Mouse (Mus musculus) MEL (cell line): ENCODE data around the gene Gpr3. TPM values are rescaled to one million over a fixed set of nuclear protein-coding genes. Genes with fewer than 3 reads are reported as not detected.

Experiments used
- DNase-seq: peaks from one replicate; pipeline ENCODE4 v3.0.0; 2011; ENCODE audit warnings: low read depth, low spot score
- H3K27ac ChIP-seq: 2 replicates; pipeline ENCODE4 v1.5.1; 2012; ENCODE audit warnings: low read depth, mild to moderate bottlenecking, control low read depth, low read length, moderate library complexity; ENCODE audit not compliant: control insufficient read depth
- H3K27me3 ChIP-seq, 2 experiments: fragments of 150-350 bp in 1 of 2; sonication (generic) in 1 of 2; 2 replicates each; pipeline ENCODE4 v1.6.1; 2012; ENCODE audit warnings: low read length in 2 of 2, mild to moderate bottlenecking in 2 of 2, improper control_type of control experiment in 1 of 2, moderate library complexity in 1 of 2; ENCODE audit not compliant: insufficient read depth in 2 of 2, control insufficient read depth in 1 of 2
- H3K36me3 ChIP-seq, 2 experiments: 2 replicates each; pipeline ENCODE4 v1.6.1; 2012 to 2014; ENCODE audit warnings: low read length in 2 of 2, improper control_type of control experiment in 1 of 2, inconsistent platforms in 1 of 2, mild to moderate bottlenecking in 1 of 2; ENCODE audit not compliant: insufficient read depth in 2 of 2, control insufficient read depth in 1 of 2
- H3K4me1 ChIP-seq, 2 experiments: fragments of 150-350 bp in 1 of 2; sonication (generic) in 1 of 2; 2 replicates each; pipeline ENCODE4 v1.6.1; 2012; ENCODE audit warnings: low read length in 2 of 2, improper control_type of control experiment in 1 of 2, mild to moderate bottlenecking in 1 of 2; ENCODE audit not compliant: insufficient read depth in 2 of 2, control insufficient read depth in 1 of 2
- H3K4me3 ChIP-seq, 2 experiments: fragments of 150-350 bp in 1 of 2; sonication (generic) in 1 of 2; 2 replicates each; pipeline ENCODE4 v1.5.1; 2012; ENCODE audit warnings: low read depth in 2 of 2, low read length in 2 of 2, mild to moderate bottlenecking in 2 of 2, moderate library complexity in 2 of 2, control low read depth in 1 of 2, improper control_type of control experiment in 1 of 2; ENCODE audit not compliant: control insufficient read depth in 1 of 2, insufficient read depth in 1 of 2
- H3K79me2 ChIP-seq: 2 replicates; pipeline ENCODE4 v1.6.1; 2012; ENCODE audit warnings: mild to moderate bottlenecking, low read length, moderate library complexity; ENCODE audit not compliant: control insufficient read depth, poor library complexity, insufficient read depth
- H3K9ac ChIP-seq: 2 replicates; pipeline ENCODE4 v1.6.1; 2012; ENCODE audit warnings: low read depth, mild to moderate bottlenecking, control low read depth, low read length, moderate library complexity; ENCODE audit not compliant: control insufficient read depth, poor library complexity, severe bottlenecking
- H3K9me3 ChIP-seq: fragments of 150-350 bp; sonication (generic); replicated peaks from 2 replicates; pipeline ENCODE4 v1.6.1; 2012; ENCODE audit warnings: mild to moderate bottlenecking, low read length, improper control_type of control experiment, moderate library complexity; ENCODE audit not compliant: insufficient read depth
- BHLHE40 ChIP-seq: IDR thresholded peaks from 2 replicates; pipeline ENCODE4 v1.6.1; 2012; ENCODE audit warnings: low read depth, mild to moderate bottlenecking, inconsistent platforms, low read length, improper control_type of control experiment, borderline replicate concordance
- EP300 ChIP-seq, 2 experiments: IDR thresholded peaks; 2 replicates each; pipeline ENCODE4 v1.6.1; 2011; ENCODE audit warnings: improper control_type of control experiment in 2 of 2, low read length in 2 of 2, low read depth in 1 of 2, mild to moderate bottlenecking in 1 of 2
- GABPA ChIP-seq: IDR thresholded peaks from 2 replicates; pipeline ENCODE4 v1.6.1; 2012; ENCODE audit warnings: low read depth, mild to moderate bottlenecking, inconsistent platforms, low read length, improper control_type of control experiment, moderate library complexity
- GATA1 ChIP-seq: IDR thresholded peaks from 2 replicates; pipeline ENCODE4 v1.6.1; 2011; ENCODE audit warnings: low read depth, low read length, improper control_type of control experiment
- HCFC1 ChIP-seq: IDR thresholded peaks from 2 replicates; pipeline ENCODE4 v1.6.1; 2012; ENCODE audit warnings: low read depth, mild to moderate bottlenecking, inconsistent platforms, low read length, improper control_type of control experiment, moderate library complexity
- JUND ChIP-seq: IDR thresholded peaks from 2 replicates; pipeline ENCODE4 v1.6.1; 2011; ENCODE audit warnings: low read depth, mild to moderate bottlenecking, improper control_type of control experiment, low read length
- KAT2A ChIP-seq: conservative IDR thresholded peaks from 2 replicates; pipeline ENCODE4 v1.6.1; 2012; ENCODE audit warnings: low read depth, low read length, improper control_type of control experiment, inconsistent platforms
- MAX ChIP-seq: IDR thresholded peaks from 2 replicates; pipeline ENCODE4 v1.6.1; 2011; ENCODE audit warnings: low read length, improper control_type of control experiment
- MAZ ChIP-seq: IDR thresholded peaks from 2 replicates; pipeline ENCODE4 v1.6.1; 2012; ENCODE audit warnings: low read depth, mild to moderate bottlenecking, inconsistent platforms, low read length, improper control_type of control experiment
- MEF2A ChIP-seq: IDR thresholded peaks from 2 replicates; pipeline ENCODE4 v1.6.1; 2014; ENCODE audit warnings: low read depth, mild to moderate bottlenecking, inconsistent platforms, low read length, improper control_type of control experiment; ENCODE audit not compliant: poor library complexity, insufficient replicate concordance, severe bottlenecking; ENCODE audit errors: extremely low read depth
- MXI1 ChIP-seq: IDR thresholded peaks from 2 replicates; pipeline ENCODE4 v1.6.1; 2011; ENCODE audit warnings: mild to moderate bottlenecking, low read depth, low read length, improper control_type of control experiment
- MYB ChIP-seq: IDR thresholded peaks from 2 replicates; pipeline ENCODE4 v1.6.1; 2011; ENCODE audit warnings: mild to moderate bottlenecking, low read depth, low read length, improper control_type of control experiment
- NRF1 ChIP-seq: IDR thresholded peaks from 2 replicates; pipeline ENCODE4 v1.6.1; 2014; ENCODE audit warnings: low read depth, mild to moderate bottlenecking, inconsistent platforms, low read length, improper control_type of control experiment, moderate library complexity; ENCODE audit not compliant: poor library complexity, insufficient read depth, severe bottlenecking
- RCOR1 ChIP-seq: IDR thresholded peaks from 2 replicates; pipeline ENCODE4 v1.6.1; 2012; ENCODE audit warnings: low read depth, mild to moderate bottlenecking, inconsistent platforms, low read length, improper control_type of control experiment
- SMC3 ChIP-seq: IDR thresholded peaks from 2 replicates; pipeline ENCODE4 v1.6.1; 2011; ENCODE audit warnings: low read depth, low read length, improper control_type of control experiment
- TAL1 ChIP-seq: IDR thresholded peaks from 2 replicates; pipeline ENCODE4 v1.6.1; 2012; ENCODE audit warnings: mild to moderate bottlenecking, inconsistent platforms, low read length, moderate library complexity, mixed read lengths
- TCF12 ChIP-seq: IDR thresholded peaks from 2 replicates; pipeline ENCODE4 v1.6.1; 2014; ENCODE audit warnings: low read depth, mild to moderate bottlenecking, inconsistent platforms, low read length, improper control_type of control experiment, moderate library complexity
- UBTF ChIP-seq: IDR thresholded peaks from 2 replicates; pipeline ENCODE4 v1.6.1; 2012; ENCODE audit warnings: low read depth, mild to moderate bottlenecking, inconsistent platforms, low read length, improper control_type of control experiment, moderate library complexity, borderline replicate concordance; ENCODE audit not compliant: insufficient read depth
- USF1 ChIP-seq: IDR thresholded peaks from 2 replicates; pipeline ENCODE4 v1.6.1; 2014; ENCODE audit warnings: low read depth, mild to moderate bottlenecking, inconsistent platforms, low read length, improper control_type of control experiment, moderate library complexity
- ZMIZ1 ChIP-seq: IDR thresholded peaks from 2 replicates; pipeline ENCODE4 v1.6.1; 2012; ENCODE audit warnings: low read depth, mild to moderate bottlenecking, inconsistent platforms, low read length, improper control_type of control experiment, moderate library complexity
- ZNF384 ChIP-seq: IDR thresholded peaks from 2 replicates; pipeline ENCODE4 v1.6.1; 2012; ENCODE audit warnings: low read depth, mild to moderate bottlenecking, inconsistent platforms, low read length, improper control_type of control experiment
- polyA plus RNA-seq, 2 experiments: library from polyadenylated mRNA; stranded (reverse) in 1 of 2; unstranded in 1 of 2; fragments of >175 nt in 1 of 2; fragments of >200 nt in 1 of 2; gene quantifications; 2 replicates each; pipeline versions ENCODE4 v1.2.1 to v1.2.4; 2012; ENCODE audit warnings: low replicate concordance in 2 of 2, low read depth in 1 of 2; ENCODE audit not compliant: insufficient read length in 2 of 2, insufficient read depth in 1 of 2, missing spikeins in 1 of 2
- total RNA-seq: library from RNA; depleted of rRNA; stranded (reverse); fragments of 300-350 nt; gene quantifications from 2 replicates; pipeline ENCODE4 v1.2.3, GENCODE M21; 2012

Gene Gpr3
- total and polyA plus RNA-seq, 3 experiments: 0.08 to 0.35 TPM; not detected in 1

- TF ChIP-seq JUND (no peak), EP300 (IDR thresholded peaks at IDR 0.05; ENCODE audit: low read depth in 1 of 2, low read length in 2 of 2) (peak; percentile 56 to 66), SMC3 (peak; percentile 85), MAX (0 out of 2 replicates have a peak, but pooled peaks have one; percentile 20), MYB (no peak), BHLHE40 (no peak), MAZ (0 out of 2 replicates have a peak, but pooled peaks have one; percentile 35), HCFC1 (no peak), KAT2A (no peak), USF1 (no peak)
Observed at GRCm38 (mm10) chr4:133233285-133233976, 21.1 kb upstream of the Gpr3 start (continued).

- TF ChIP-seq HCFC1 (no peak), KAT2A (no peak), RCOR1 (no peak), MYB (no peak), MAZ (no peak), ZNF384 (no peak), TCF12 (no peak), MEF2A (no peak), JUND (no peak), MXI1 (no peak)
- TF ChIP-seq, all 39 proteins: peak for 0
- no peaks in the 10 kb centered on the region for H3K79me2 ChIP-seq
- no peak overlapping the region for H3K4me3 ChIP-seq
- no peak for DNase-seq
- H3K36me3 ChIP-seq: peaks cover 0 to 3% of the 10 kb centered on the region in 2 experiments; a peak in 1 of 4 replicates
- peaks cover 0 to 6% of the 10 kb centered on the region in 2 experiments; a peak in 2 of 4 replicates for H3K4me1 ChIP-seq
- no peaks in the 10 kb centered on the region for H3K9me3 ChIP-seq
- no peaks in the 10 kb centered on the region for H3K27me3 ChIP-seq
- no peak overlapping the region for H3K27ac ChIP-seq
- no peak overlapping the region for H3K9ac ChIP-seq
Observed at GRCm38 (mm10) chr4:133229582-133229981, 17.2 kb upstream of the Gpr3 start.

GRCm38 (mm10) chr4:133227636-133228035, 15.3 kb upstream of the Gpr3 start:
- no peak for DNase-seq
- TF ChIP-seq GABPA (no peak), ZMIZ1 (no peak), UBTF (no peak), MAX (no peak), NRF1 (no peak), TAL1 (no peak), GATA1 (no peak), HCFC1 (no peak)
- Histone ChIP-seq H3K27ac (no peak overlapping the region), H3K9me3 (no peaks in the 10 kb centered on the region), H3K36me3 (no peaks in the 10 kb centered on the region), H3K9ac (no peak overlapping the region), H3K4me3 (no peak overlapping the region), H3K27me3 (no peaks in the 10 kb centered on the region), H3K4me1 (no peaks in the 10 kb centered on the region), H3K79me2 (no peaks in the 10 kb centered on the region)
